16 mouse cellular contexts compared by ENCODE assay signal in the genomic region with DNA sequence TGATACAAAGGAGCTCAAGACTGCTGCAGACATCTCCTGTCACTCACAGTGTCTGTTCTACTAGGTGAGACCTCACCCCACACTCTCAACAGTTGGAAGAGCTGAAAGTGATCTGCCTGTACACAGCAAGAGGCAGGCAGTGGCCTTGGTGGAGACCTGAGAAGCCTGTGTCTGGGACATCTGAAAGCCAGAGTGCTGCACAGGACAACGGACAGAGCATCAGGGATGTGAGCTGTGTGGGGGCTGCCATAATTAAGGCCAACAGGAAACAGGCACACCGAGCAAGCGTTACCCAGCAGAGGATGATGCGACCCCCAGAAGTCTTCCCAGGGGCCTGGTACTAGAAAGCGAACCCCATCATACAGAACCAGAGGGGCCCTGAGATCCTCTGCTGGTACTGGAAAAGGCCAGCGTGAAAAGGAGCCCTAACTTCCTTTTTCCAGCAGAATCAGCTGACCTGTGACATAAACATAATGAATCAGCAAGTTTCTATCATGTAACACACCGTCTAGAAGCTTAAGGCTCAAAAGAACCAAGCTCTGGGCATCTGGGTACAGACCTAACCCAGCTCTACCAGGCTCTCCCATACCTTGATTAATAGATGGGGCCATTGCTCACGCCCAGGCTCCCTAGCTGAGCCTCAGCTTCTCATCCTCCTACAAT.
DNase-seq lines count a peak whose midpoint lies in the region; ATAC-seq lines count a peak whose summit lies in the region.
"Had no signal": no experiment of that assay in that cellular context is flagged by ENCODE, and none has a peak within 500 bp of the region (broad histone marks: within the 10 kb centered on the region; RNA-seq: fewer than 3 reads in every experiment).

No protein-coding gene starts in this region.

- no peaks in the 10 kb centered on the region for H3K9me3 ChIP-seq in midbrain, embryonic 12.5 days
- H3K9me3 ChIP-seq in midbrain, embryonic 11.5 days (ENCODE audit: control insufficient read depth, low read length), result no peaks in the 10 kb centered on the region
- H3K9me3 ChIP-seq in megakaryocyte, embryonic 14.5 days, result no peaks in the 10 kb centered on the region
- H3K9me3 ChIP-seq: forebrain, embryonic 13.5 days; heart, embryonic 10.5 days; intestine, embryonic 15.5 days; liver, embryonic 15.5 days had no signal

- no peak overlapping the region for H3K9ac ChIP-seq in midbrain, embryonic 12.5 days (replicated peaks)
- no peak overlapping the region for H3K9ac ChIP-seq in midbrain, embryonic 11.5 days (ENCODE audit: low read length)
- H3K9ac ChIP-seq: forebrain, embryonic 13.5 days; hindbrain, embryonic 14.5 days; intestine, embryonic 15.5 days; liver, embryonic 15.5 days had no signal

- H3K4me2 ChIP-seq in midbrain, embryonic 12.5 days (replicated peaks), result no peak overlapping the region
- H3K4me2 ChIP-seq in midbrain, embryonic 11.5 days, result no peak overlapping the region
- H3K4me2 ChIP-seq: forebrain, embryonic 13.5 days; hindbrain, embryonic 14.5 days; intestine, embryonic 15.5 days; liver, embryonic 15.5 days had no signal

- DNase-seq in midbrain, embryonic 11.5 days (ENCODE audit: low spot score, missing footprints), result no peak
- DNase-seq in MEL-GATA-1-ER (ENCODE audit: extremely low read depth, low read depth), result peak; percentile 74
- DNase-seq in splenic B cell, adult 2 months (ENCODE audit: low read depth, low spot score), result peak; percentile 24
- DNase-seq in adrenal gland, adult 18-20 months (ENCODE audit: low spot score in 2 of 2), result no peak
- no peak for DNase-seq in left cerebral cortex, postnatal 25 days (ENCODE audit: low spot score in 2 of 2)
- DNase-seq: adrenal gland, postnatal 14 days; cerebellum, postnatal 14 days; gastrocnemius, postnatal 25 days; heart, postnatal 10 days had no signal

- intact Hi-C loops in left cerebral cortex, postnatal 25 days (cut with DNase I), result no loop called here

- peaks cover 4% of the 10 kb centered on the region; the same call in 1 of the 2 replicates for H3K4me1 ChIP-seq in midbrain, embryonic 12.5 days
- no peaks in the 10 kb centered on the region for H3K4me1 ChIP-seq in midbrain, embryonic 11.5 days (ENCODE audit: control insufficient read depth, insufficient read depth, low read length)
- peaks cover 30% of the 10 kb centered on the region for H3K4me1 ChIP-seq in megakaryocyte, embryonic 14.5 days
- H3K4me1 ChIP-seq: intestine, embryonic 15.5 days; liver, embryonic 15.5 days had no signal

- H3K27ac ChIP-seq in midbrain, embryonic 12.5 days (replicated peaks), result 0 out of 2 replicates have a peak overlapping the region, but pooled peaks have one; percentile 6
- no peak overlapping the region for H3K27ac ChIP-seq in midbrain, embryonic 11.5 days (ENCODE audit: low read depth, low read length)
- H3K27ac ChIP-seq: forebrain, embryonic 13.5 days; heart, embryonic 10.5 days; hindbrain, embryonic 14.5 days; intestine, embryonic 15.5 days; liver, embryonic 15.5 days had no signal

- H3K36me3 ChIP-seq in midbrain, embryonic 12.5 days, result no peaks in the 10 kb centered on the region
- H3K36me3 ChIP-seq in midbrain, embryonic 11.5 days (ENCODE audit: control insufficient read depth, insufficient read depth, low read length), result no peaks in the 10 kb centered on the region
- H3K36me3 ChIP-seq in megakaryocyte, embryonic 14.5 days (replicated peaks; ENCODE audit: low read length), result no peaks in the 10 kb centered on the region
- H3K36me3 ChIP-seq in splenic B cell, adult 2 months (ENCODE audit: control insufficient read depth, insufficient read depth, low read length, poor library complexity, severe bottlenecking), result no peaks in the 10 kb centered on the region
- H3K36me3 ChIP-seq: heart, embryonic 10.5 days; intestine, embryonic 15.5 days; liver, embryonic 15.5 days had no signal

- WGBS in midbrain, embryonic 12.5 days, result 81% methylated on average over 8 of the region's 8 CpGs
- WGBS in midbrain, embryonic 11.5 days, result 77% methylated on average over 8 of the region's 8 CpGs

- H3K4me3 ChIP-seq in midbrain, embryonic 12.5 days, result no peak overlapping the region
- no peak overlapping the region for H3K4me3 ChIP-seq in midbrain, embryonic 11.5 days (ENCODE audit: low read depth, low read length)
- peak overlapping the region; percentile 72 for H3K4me3 ChIP-seq in megakaryocyte, embryonic 14.5 days (replicated peaks)
- H3K4me3 ChIP-seq: forebrain, embryonic 13.5 days; heart, embryonic 10.5 days; intestine, embryonic 15.5 days; liver, embryonic 15.5 days had no signal

- H3K27me3 ChIP-seq in midbrain, embryonic 12.5 days, result peaks cover 4% of the 10 kb centered on the region; the same call in 1 of the 2 replicates
- H3K27me3 ChIP-seq in midbrain, embryonic 11.5 days (ENCODE audit: control insufficient read depth, insufficient read depth, low read length), result no peaks in the 10 kb centered on the region
- peaks cover 72% of the 10 kb centered on the region for H3K27me3 ChIP-seq in megakaryocyte, embryonic 14.5 days (replicated peaks)
- no peaks in the 10 kb centered on the region for H3K27me3 ChIP-seq in splenic B cell, adult 2 months (ENCODE audit: control insufficient read depth, insufficient read depth, low read length, poor library complexity, severe bottlenecking)
- H3K27me3 ChIP-seq: forebrain, embryonic 13.5 days; intestine, embryonic 15.5 days; liver, embryonic 15.5 days had no signal

- ATAC-seq in midbrain, embryonic 12.5 days (ENCODE audit: low FRiP score, low read depth), result no peak
- ATAC-seq in midbrain, embryonic 11.5 days (ENCODE audit: low FRiP score), result no peak
- ATAC-seq: forebrain, embryonic 13.5 days; intestine, embryonic 15.5 days had no signal

Comparison
In these comparisons a context has a peak if more than half of its experiments do, and no peak if none do; other contexts are left out.
1. DNase-seq: peak in MEL-GATA-1-ER (single experiment) and splenic B cell, adult 2 months (single experiment); none in midbrain, embryonic 11.5 days (single experiment), adrenal gland, adult 18-20 months (0 of 2) and left cerebral cortex, postnatal 25 days (0 of 2).